Mouse (Mus musculus): ENCODE measurements around the gene Ppil3. TPM values are rescaled to one million over a fixed set of nuclear protein-coding genes. Genes with fewer than 3 reads are reported as not detected.

Gene Ppil3
- 69.7 TPM for polyA plus RNA-seq (2017; shearing (Covaris generic))

DNA sequence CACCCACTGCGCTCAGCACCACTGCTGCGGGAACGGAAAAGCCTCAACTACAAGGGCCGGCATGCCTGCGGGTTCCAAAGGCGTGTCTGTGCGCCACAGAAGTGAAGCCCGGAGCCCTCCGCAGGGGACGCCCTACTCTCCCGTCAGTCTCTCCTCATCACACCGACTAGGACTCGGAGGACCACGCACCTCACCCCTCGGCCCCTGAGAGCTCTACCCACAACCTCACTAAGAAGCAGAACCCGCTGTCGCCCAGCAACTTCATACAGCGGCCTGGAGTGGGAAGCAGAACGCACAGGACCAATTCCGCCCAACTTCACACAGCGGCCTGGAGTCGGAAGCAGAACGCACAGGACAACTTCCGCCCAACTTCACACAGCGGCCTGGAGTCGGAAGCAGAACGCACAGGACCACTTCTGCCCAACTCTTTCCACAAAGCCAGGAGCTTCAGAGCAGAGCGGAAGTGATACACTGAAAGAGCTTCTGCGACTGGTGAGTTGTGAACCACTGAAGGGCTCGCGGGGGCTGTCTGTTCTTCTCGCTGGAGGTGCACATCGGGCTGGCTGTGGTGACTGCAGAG lies at the start of gene Ppil3, which contains the start of gene Nif3l1:
TSS of gene Ppil3 (minus strand) at position 344 of the 580 bp plus-strand sequence.
TSS of gene Nif3l1 (plus strand) at position 9 of the 580 bp plus-strand sequence.

DNA sequence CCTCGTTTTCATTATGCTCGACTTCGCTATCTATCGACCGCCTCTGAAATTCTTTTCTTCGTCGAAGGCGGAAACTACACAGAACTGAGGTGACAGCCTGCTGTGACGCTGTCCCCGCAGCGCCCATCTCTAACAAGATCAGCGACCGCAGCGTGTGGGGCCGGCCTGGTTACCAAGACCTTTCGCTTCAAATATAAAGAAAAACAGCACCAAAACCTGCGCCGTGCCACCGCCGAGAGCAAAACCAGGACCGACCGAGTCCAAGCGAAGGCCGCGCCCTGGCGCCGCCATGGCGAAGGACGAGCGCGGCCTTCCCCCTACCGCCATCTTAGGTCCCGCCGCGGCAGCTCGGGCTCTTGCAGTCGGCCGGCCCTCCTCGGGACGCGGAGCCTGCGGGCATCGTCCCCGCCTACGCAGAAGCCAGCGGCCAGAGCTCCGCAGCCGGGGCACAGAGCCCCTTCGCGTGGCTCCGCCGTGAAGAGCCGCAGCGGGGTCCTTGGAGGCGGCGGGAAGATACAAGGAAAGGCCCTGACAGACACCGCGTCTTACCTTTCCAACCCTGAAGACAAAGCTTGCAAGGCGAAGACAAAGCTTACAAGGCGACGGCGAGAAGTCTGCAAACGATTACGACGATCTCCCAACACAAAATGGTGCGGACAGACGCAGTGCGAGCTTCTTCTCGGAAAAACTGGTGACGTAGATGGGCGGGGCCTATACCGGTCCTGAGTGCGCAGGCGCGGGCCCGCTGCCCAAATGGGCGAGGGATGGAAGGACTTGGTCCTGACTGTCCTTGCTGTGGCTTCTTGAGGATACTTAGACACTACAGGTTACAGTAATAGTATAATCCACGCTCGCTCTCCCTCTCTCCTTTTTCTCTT lies 21.7 kb downstream of the Ppil3 start, which contains the start of gene Clk1:
TSS of gene Clk1 (minus strand) at position 696 of the 878 bp plus-strand sequence.

DNA sequence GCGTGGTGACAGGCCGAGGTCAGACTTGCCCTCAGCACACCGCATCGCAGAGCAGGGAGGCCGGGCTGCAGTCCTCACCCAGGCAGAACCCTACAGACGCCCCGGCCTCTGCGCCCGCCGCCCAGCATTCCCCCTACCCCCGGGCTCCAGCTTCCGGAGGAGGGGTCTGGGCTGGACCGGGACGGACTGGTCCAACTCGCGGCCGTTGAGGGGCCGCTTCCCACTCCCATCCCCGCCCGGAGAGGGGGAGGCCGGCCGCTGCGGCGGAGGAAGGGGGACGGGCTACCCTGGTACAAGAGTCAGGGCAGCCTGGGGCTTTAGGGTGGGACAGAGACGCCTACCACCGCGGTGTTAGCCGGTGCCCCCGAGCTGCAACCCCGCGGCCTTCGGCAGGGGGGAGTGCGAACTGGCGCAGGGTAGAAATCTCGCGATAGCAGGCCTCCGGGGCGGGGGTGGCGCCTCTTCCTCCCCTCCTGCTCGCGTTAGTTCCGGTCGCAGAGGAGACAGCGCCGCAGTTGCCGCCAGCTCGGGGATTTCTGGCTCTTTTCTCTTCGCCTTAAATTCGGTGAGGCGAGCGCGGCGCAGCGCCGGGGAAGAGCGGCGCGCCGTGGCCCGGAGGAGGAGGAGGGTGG lies 52.5 kb downstream of the Ppil3 start, which contains the start of gene Bzw1:
TSS of gene Bzw1 (plus strand) at position 247 of the 632 bp plus-strand sequence.

Other genes starting within 250 kb of the Ppil3 start
- not detected for gene Aox4, start 235.1 kb downstream of the Ppil3 start, polyA plus RNA-seq (2017; shearing (Covaris generic))
- gene Aox2, start 167.2 kb downstream of the Ppil3 start, polyA plus RNA-seq (2017; shearing (Covaris generic)): not detected
- 431 TPM for gene Bzw1, start 52.6 kb downstream of the Ppil3 start, polyA plus RNA-seq (2017; shearing (Covaris generic))
- 444 TPM for gene Clk1, start 21.4 kb downstream of the Ppil3 start, polyA plus RNA-seq (2017; shearing (Covaris generic))
- 46.4 TPM for gene Nif3l1, start 335 bp downstream of the Ppil3 start, polyA plus RNA-seq (2017; shearing (Covaris generic))
- gene Orc2, start 59.6 kb upstream of the Ppil3 start, polyA plus RNA-seq (2017; shearing (Covaris generic)): 30.4 TPM
- gene Fam126b, start 140.8 kb upstream of the Ppil3 start, polyA plus RNA-seq (2017; shearing (Covaris generic)): 16.4 TPM
- 130 TPM for gene Ndufb3, start 140.9 kb upstream of the Ppil3 start, polyA plus RNA-seq (2017; shearing (Covaris generic))